Mouse (Mus musculus) lung, postnatal 0 days (tissue): ENCODE results near the gene Hcn2. TPM values are rescaled to one million over a fixed set of nuclear protein-coding genes. Genes with fewer than 3 reads are reported as not detected.
A peak's percentile ranks its signal among the peaks of the same experiment; 100 is the strongest.

Experiments used
- ATAC-seq: fragments of 200-750 bp; cut with Nextera tagmentation; 2 replicates; pipeline ENCODE4 v1.8.0; 2017; ENCODE audit warnings: moderate library complexity
- DNase-seq: peaks from one replicate; pipeline ENCODE4 v3.0.0-alpha.2; 2016; ENCODE audit warnings: low spot score
- H3K27ac ChIP-seq: fragments of 300-500 bp; sonication (generic); 2 replicates; pipeline ENCODE4 v1.5.1; 2014; ENCODE audit warnings: antibody characterized with exemption, mild to moderate bottlenecking, low read length, mixed read lengths
- H3K27me3 ChIP-seq: fragments of 300-500 bp; sonication (generic); replicated peaks from 2 replicates; pipeline ENCODE4 v1.6.1; 2014; ENCODE audit warnings: low read length, mixed read lengths; ENCODE audit not compliant: insufficient read depth
- H3K36me3 ChIP-seq: fragments of 300-500 bp; sonication (generic); 2 replicates; pipeline ENCODE4 v1.6.1; 2014; ENCODE audit warnings: low read length, mixed read lengths; ENCODE audit not compliant: insufficient read depth
- H3K4me1 ChIP-seq: fragments of 300-500 bp; sonication (generic); 2 replicates; pipeline ENCODE4 v1.6.1; 2014; ENCODE audit warnings: antibody characterized with exemption, low read depth, low read length, mixed read lengths; ENCODE audit not compliant: insufficient read depth
- H3K4me2 ChIP-seq: fragments of 300-500 bp; sonication (generic); replicated peaks from 2 replicates; pipeline ENCODE4 v1.6.1; 2014; ENCODE audit warnings: low read depth, mild to moderate bottlenecking, low read length, moderate library complexity, mixed read lengths
- H3K4me3 ChIP-seq: fragments of 300-500 bp; sonication (generic); 2 replicates; pipeline ENCODE4 v1.5.1; 2014; ENCODE audit warnings: low read depth, low read length
- H3K9ac ChIP-seq: fragments of 300-500 bp; sonication (generic); replicated peaks from 2 replicates; pipeline ENCODE4 v1.6.1; 2014; ENCODE audit warnings: low read depth, mild to moderate bottlenecking
- H3K9me3 ChIP-seq: fragments of 300-500 bp; sonication (generic); 2 replicates; pipeline ENCODE4 v1.6.1; 2016; ENCODE audit warnings: low read length, mixed read lengths
- CTCF ChIP-seq: IDR thresholded peaks from 2 replicates; pipeline ENCODE4 v1.5.1; 2016; ENCODE audit warnings: antibody characterized with exemption, mild to moderate bottlenecking
- EP300 ChIP-seq: IDR thresholded peaks from 2 replicates; pipeline ENCODE4 v1.6.1; 2016; ENCODE audit warnings: antibody characterized with exemption, mild to moderate bottlenecking, control low read depth
- WGBS: fragments of 180-500 bp; shearing (Covaris S2); extraction: QIAGEN DNeasy Blood & Tissue Kit; methylation state at CpG from one replicate; pipeline ENCODE4 v1.1.7; 2014; 5-methylcytosine and 5-hydroxymethylcytosine counted together
- polyA plus RNA-seq: library from polyadenylated mRNA; unstranded; fragments of >200 nt; fragmentation: Nextera tagmentation; extraction: Ambion mirVana; gene quantifications from 2 replicates; pipeline ENCODE4 v1.2.1, GENCODE M21; 2015

The Hcn2 gene
- polyA plus RNA-seq, 1 experiment from 2014 or later: 0.12 TPM

DNA sequence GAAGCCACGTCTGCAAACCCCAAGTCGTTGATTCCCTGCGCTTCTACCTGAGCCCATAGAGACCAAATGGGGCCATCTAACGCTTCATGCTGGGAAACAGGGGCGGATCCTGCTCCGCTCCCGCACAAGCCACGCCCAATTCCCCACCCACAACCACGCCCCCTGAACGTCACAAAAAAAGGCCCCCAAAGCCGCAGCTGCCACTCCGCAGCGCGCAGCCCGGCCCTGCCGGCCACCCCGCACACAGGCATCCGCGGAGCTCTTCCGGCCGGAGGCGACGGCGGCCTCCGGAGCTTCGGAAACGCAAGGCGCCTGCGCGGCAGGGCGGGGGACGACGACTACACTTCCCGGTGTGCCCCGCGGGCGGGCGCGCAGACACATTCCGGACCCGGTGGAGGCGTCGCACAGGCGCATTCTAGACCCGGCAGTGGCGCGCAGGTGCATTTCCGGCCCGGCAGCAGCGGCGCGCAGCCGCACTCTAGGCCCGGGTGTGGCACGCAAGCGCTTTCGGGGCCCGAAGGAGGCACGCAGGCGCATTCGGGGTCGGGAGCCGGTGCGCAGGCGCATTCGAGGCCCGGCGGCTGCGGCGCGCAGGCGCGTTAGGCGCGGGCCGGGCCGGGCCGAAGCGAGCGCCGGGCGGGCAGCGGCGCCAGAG is 34.7 kb upstream of the Hcn2 start, which contains the start of gene Cdc34:
TSS of gene Cdc34 (plus strand) at position 605 of the 655 bp plus-strand sequence.
- Histone ChIP-seq H3K27ac (peak within 1 kb of the TSS; percentile 81), H3K4me3 (peak within 1 kb of the TSS; percentile 79), H3K36me3 (peaks cover 20% of the 10 kb centered on the region; the same call in 1 of the 2 replicates), H3K27me3 (no peaks in the 10 kb centered on the region), H3K9ac (peak within 1 kb of the TSS; percentile 83), H3K4me2 (peak within 1 kb of the TSS; percentile 92), H3K9me3 (no peaks in the 10 kb centered on the region), H3K4me1 (peaks cover 14% of the 10 kb centered on the region; the same call in 1 of the 2 replicates)
- TF ChIP-seq EP300 (no peak), CTCF (peak; percentile 58)
- ATAC-seq: peak; percentile 96
- under 1% methylated on average over 51 of the region's 84 CpGs for WGBS
- peak; percentile 99 for DNase-seq

DNA sequence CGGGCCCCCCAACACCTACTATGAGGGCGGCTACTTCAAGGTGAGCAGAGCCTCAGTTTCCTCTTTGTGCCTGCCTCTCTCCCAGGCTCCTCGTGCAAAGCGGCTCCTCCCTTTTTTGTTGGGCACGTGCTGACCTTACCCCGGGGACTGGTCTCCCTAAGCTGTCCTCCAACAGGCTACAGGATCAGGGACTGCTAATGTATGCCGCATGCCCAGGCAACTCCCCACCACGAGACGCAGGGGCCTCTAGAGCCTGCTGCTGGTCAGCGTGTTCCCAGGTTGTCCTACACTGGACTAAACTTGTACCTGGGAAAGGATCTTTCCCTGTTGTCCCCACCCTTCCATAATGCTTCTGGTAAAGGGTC is 33.9 kb upstream of the Hcn2 start:
- no peak for ATAC-seq
- peak overlapping the region; percentile 79 for H3K4me3 ChIP-seq
- 0% methylated on average over 8 of the region's 10 CpGs for WGBS

DNA sequence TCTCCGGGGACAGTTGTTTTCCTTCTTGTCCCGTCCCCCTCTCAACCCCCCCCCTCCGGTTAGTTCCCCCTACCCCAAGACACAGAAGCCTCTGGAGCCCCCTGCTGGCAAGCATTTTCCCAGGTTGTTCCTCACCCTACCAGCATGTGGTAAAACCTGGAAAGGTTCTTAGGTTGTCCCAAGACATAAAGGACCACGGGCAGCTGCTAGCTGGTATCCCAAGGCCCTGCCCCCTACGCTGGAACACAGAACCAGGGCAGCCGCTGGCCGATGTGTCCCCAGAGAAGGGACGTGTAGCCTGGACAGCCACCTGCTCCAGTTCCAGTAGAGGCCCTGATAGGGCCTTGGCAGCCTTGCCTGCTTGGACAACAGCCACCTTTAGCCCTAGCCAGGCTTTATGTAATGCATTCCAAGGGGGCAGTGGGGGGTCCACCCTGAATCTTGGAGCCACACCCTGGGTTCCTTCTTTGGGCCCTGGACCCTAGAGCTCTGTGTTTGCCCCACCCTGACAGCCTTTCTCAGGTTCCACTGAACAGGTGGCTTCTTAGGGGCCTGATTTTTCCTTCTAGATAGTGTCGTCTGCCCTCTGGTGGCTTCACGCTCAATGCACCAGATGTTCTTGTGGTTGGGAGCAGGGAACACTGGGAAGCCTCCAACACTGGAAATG is 33.4 kb upstream of the Hcn2 start:
- H3K9ac ChIP-seq: peak overlapping the region; percentile 83
- 2% methylated on average over 10 of the region's 10 CpGs for WGBS
- TF ChIP-seq EP300 (no peak), CTCF (peak; percentile 66)
- peak overlapping the region; percentile 79 for H3K4me3 ChIP-seq
- peak; percentile 69 for DNase-seq
- peaks cover 30% of the 10 kb centered on the region for H3K36me3 ChIP-seq
- H3K4me2 ChIP-seq: peak overlapping the region; percentile 92
- H3K9me3 ChIP-seq: no peaks in the 10 kb centered on the region
- peaks cover 14% of the 10 kb centered on the region; the same call in 1 of the 2 replicates for H3K4me1 ChIP-seq
- H3K27ac ChIP-seq: peak overlapping the region; percentile 81
- no peak for ATAC-seq
- H3K27me3 ChIP-seq: no peaks in the 10 kb centered on the region

More for the DNA sequence above, 33.9 kb upstream of the Hcn2 start:
- peaks cover 14% of the 10 kb centered on the region; the same call in 1 of the 2 replicates for H3K4me1 ChIP-seq
- no peak for TF ChIP-seq CTCF
- no peak for TF ChIP-seq EP300
- no peaks in the 10 kb centered on the region for H3K27me3 ChIP-seq
- no peaks in the 10 kb centered on the region for H3K9me3 ChIP-seq
- peak overlapping the region; percentile 81 for H3K27ac ChIP-seq
- peak overlapping the region; percentile 92 for H3K4me2 ChIP-seq
- peak; percentile 63 for DNase-seq
- H3K9ac ChIP-seq: peak overlapping the region; percentile 83
- peaks cover 28% of the 10 kb centered on the region for H3K36me3 ChIP-seq

DNA sequence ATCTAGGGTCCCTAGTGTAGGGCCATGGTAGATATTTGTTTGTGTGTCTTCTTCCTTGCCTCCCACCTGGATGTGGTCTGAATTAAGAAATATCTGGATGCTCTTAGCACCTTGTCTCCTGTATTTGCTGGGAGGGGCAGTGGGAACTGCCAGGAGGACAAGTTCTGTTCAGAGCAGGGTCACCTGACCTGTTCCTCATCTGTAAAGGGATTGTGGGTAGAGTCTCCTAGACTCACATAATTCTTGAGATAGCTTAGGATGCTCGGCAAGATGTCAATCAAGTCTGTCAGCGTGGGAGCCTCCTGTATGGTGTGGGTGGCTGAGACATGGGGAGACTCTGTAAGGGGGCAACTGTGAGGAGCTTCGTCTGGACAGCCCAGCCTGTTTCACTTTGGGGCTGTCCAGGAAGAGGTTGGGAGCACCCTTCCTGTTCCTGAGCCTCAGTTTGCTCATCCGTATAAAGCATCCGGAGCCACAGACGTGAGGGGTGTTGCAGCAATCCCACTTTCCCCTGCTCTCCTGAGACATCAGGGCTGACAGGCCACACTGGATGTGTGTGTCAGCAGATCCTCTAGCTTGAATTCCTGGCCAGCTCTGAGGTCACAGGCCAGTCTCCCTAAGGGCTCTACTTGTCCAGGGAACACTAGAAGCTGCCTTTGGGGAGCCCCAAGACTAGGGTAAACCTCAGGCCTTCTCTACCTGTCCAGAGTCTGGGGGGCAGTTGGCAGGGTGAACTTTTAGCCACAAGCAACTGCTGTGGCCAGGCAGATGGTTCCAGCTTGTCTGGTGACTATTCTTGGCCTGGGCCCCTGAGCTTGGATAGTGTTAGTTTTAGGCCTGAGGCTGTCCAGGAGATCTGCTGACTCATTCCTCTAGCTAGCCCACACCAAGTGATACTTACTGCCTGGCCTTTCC is 32.5 kb upstream of the Hcn2 start:
- Histone ChIP-seq H3K4me1 (peaks cover 14% of the 10 kb centered on the region; the same call in 1 of the 2 replicates), H3K36me3 (peaks cover 35% of the 10 kb centered on the region), H3K27me3 (no peaks in the 10 kb centered on the region), H3K4me3 (no peak overlapping the region), H3K9ac (peak overlapping the region; percentile 16; the same call in 1 of the 2 replicates), H3K4me2 (peak overlapping the region; percentile 92), H3K27ac (0 out of 2 replicates have a peak overlapping the region, but pooled peaks have one; percentile 81), H3K9me3 (no peaks in the 10 kb centered on the region)
- DNase-seq (no peak), ATAC-seq (no peak)
- 66% methylated on average over 6 of the region's 6 CpGs for WGBS
- TF ChIP-seq EP300 (no peak), CTCF (no peak)

DNA sequence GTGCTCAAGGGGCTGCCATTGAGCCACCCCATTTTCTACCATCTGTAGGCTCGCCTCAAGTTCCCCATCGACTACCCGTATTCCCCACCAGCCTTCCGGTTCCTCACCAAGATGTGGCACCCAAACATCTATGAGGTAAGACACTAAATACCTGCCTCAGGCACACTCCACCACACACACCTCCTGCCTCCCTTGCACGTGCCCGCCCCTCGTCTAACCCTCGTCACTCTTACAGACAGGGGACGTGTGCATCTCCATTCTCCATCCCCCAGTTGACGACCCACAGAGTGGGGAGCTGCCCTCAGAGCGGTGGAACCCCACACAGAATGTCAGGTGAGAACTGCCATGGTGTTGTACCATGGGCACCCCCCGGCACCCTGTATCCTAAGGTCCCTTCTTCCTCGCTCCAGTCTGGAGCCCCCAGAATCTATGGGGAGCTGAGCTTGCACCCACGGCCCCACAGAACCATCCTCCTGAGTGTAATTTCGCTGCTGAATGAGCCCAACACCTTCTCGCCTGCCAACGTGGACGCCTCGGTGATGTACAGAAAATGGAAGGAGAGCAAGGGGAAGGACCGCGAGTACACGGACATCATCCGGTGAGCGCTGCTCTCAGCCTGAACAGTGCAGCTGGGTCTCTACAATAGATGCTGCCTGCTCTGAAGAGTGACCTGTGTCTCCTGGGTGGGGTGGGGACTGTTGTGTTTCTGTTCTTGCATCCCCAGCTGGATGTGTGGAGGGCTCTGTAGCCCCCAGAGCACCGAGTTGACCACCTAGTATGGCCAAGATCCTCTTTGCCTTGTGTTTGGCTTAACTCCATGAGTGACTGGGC is 31.4 kb upstream of the Hcn2 start:
- DNase-seq: no peak
- H3K27me3 ChIP-seq: no peaks in the 10 kb centered on the region
- no peak overlapping the region for H3K4me3 ChIP-seq
- WGBS: 94% methylated on average over 25 of the region's 25 CpGs
- peaks cover 14% of the 10 kb centered on the region; the same call in 1 of the 2 replicates for H3K4me1 ChIP-seq
- no peak overlapping the region for H3K4me2 ChIP-seq
- H3K36me3 ChIP-seq: peaks cover 35% of the 10 kb centered on the region
- ATAC-seq: no peak
- H3K9ac ChIP-seq: no peak overlapping the region
- H3K9me3 ChIP-seq: no peaks in the 10 kb centered on the region
- TF ChIP-seq CTCF (no peak), EP300 (no peak)
- no peak overlapping the region for H3K27ac ChIP-seq
